Mouse (Mus musculus) kidney, postnatal 0 days (tissue): Measurements from ENCODE around the gene Vpreb2. TPM values are rescaled to one million over a fixed set of nuclear protein-coding genes. Genes with fewer than 3 reads are reported as not detected.
"Not testable (repeated sequence)": the region's sequence is repeated elsewhere in the genome, so short reads cannot be mapped to it uniquely, and the experiment has no call there.

Experiments used
- ATAC-seq: fragments of 200-750 bp; cut with Nextera tagmentation; replicated peaks from 2 replicates; pipeline ENCODE4 v1.8.0; 2017; ENCODE audit warnings: low read depth, moderate number of reproducible peaks, moderate TSS enrichment, moderate library complexity; ENCODE audit not compliant: low FRiP score
- DNase-seq: peaks from one replicate; pipeline ENCODE4 v3.0.0-alpha.2; 2016; ENCODE audit warnings: low spot score
- H3K27ac ChIP-seq: fragments of 300-500 bp; sonication (generic); 2 replicates; pipeline ENCODE4 v1.5.1; 2014; ENCODE audit warnings: mild to moderate bottlenecking
- H3K27me3 ChIP-seq: fragments of 300-500 bp; sonication (generic); 2 replicates; pipeline ENCODE4 v1.6.1; 2014; ENCODE audit warnings: low read length, mixed read lengths; ENCODE audit not compliant: insufficient read depth
- H3K36me3 ChIP-seq: fragments of 300-500 bp; sonication (generic); 2 replicates; pipeline ENCODE4 v1.6.1; 2014; ENCODE audit warnings: low read length, mixed read lengths; ENCODE audit not compliant: insufficient read depth
- H3K4me1 ChIP-seq: fragments of 300-500 bp; sonication (generic); replicated peaks from 2 replicates; pipeline ENCODE4 v1.6.1; 2014; ENCODE audit warnings: antibody characterized with exemption, low read length, mixed read lengths; ENCODE audit not compliant: insufficient read depth
- H3K4me2 ChIP-seq: fragments of 300-500 bp; sonication (generic); 2 replicates; pipeline ENCODE4 v1.6.1; 2014; ENCODE audit warnings: mild to moderate bottlenecking, low read length, moderate library complexity, mixed read lengths
- H3K4me3 ChIP-seq: fragments of 300-500 bp; sonication (generic); replicated peaks from 2 replicates; pipeline ENCODE4 v1.5.1; 2014; ENCODE audit warnings: low read depth, low read length
- H3K9ac ChIP-seq: fragments of 300-500 bp; sonication (generic); 2 replicates; pipeline ENCODE4 v1.6.1; 2014; ENCODE audit warnings: low read depth, low read length
- H3K9me3 ChIP-seq: fragments of 300-500 bp; sonication (generic); replicated peaks from 2 replicates; pipeline ENCODE4 v1.6.1; 2016; ENCODE audit warnings: low read length, inconsistent platforms, mixed read lengths
- CTCF ChIP-seq: IDR thresholded peaks from 2 replicates; pipeline ENCODE4 v1.5.1; 2016; ENCODE audit warnings: antibody characterized with exemption, low read depth, mild to moderate bottlenecking, moderate library complexity
- WGBS: fragments of 180-500 bp; shearing (Covaris S2); extraction: QIAGEN DNeasy Blood & Tissue Kit; methylation state at CpG from one replicate; pipeline ENCODE4 v1.1.7; 2014; 5-methylcytosine and 5-hydroxymethylcytosine counted together
- polyA plus RNA-seq: library from polyadenylated mRNA; unstranded; fragments of >200 nt; fragmentation: Nextera tagmentation; extraction: Ambion mirVana; gene quantifications from 2 replicates; pipeline ENCODE4 v1.2.1, GENCODE M21; 2015

Gene Vpreb2
- polyA plus RNA-seq, 1 experiment from 2014 or later: not detected

DNA sequence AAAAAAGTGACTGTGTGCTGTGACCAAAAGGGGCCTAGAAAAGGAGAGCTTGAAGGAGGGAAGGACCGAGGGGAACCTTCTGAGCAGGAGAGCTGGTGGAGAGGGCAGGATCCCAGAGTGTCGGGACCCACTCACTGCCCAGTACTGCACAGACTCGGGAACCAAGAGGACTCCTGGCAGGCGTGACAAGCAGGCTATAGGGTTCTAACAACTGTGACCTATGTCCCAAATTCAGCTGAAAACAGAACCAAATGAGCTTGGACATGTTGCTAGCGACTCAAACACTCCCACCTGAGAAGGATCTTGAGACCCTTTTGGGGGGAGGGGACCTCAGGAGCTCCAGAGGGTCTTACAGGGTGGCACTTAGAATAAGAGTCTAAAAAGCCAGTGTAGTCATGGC is 4.8 kb downstream of the Vpreb2 start:
- WGBS: 64% methylated on average over 5 of the region's 5 CpGs

GRCm38 (mm10) chr16:17986456-17987132 is 6.4 kb downstream of the Vpreb2 start:
- Histone ChIP-seq H3K4me1 (no peaks in the 10 kb centered on the region), H3K36me3 (no peaks in the 10 kb centered on the region), H3K4me3 (no peak overlapping the region), H3K9me3 (0 out of 2 replicates have a peak, but pooled peaks cover 8% of the 10 kb centered on the region), H3K27me3 (no peaks in the 10 kb centered on the region), H3K27ac (no peak overlapping the region), H3K9ac (no peak overlapping the region), H3K4me2 (no peak overlapping the region)
- ATAC-seq: no peak
- peak; percentile 81 for TF ChIP-seq CTCF
- DNase-seq: peak; percentile 75
- WGBS: 54% methylated on average over 10 of the region's 10 CpGs

More for the DNA sequence above, 4.8 kb downstream of the Vpreb2 start:
- Histone ChIP-seq H3K9ac (no peak overlapping the region), H3K9me3 (0 out of 2 replicates have a peak, but pooled peaks cover 2% of the 10 kb centered on the region), H3K36me3 (no peaks in the 10 kb centered on the region), H3K4me1 (no peaks in the 10 kb centered on the region), H3K4me2 (no peak overlapping the region), H3K27me3 (no peaks in the 10 kb centered on the region), H3K4me3 (no peak overlapping the region), H3K27ac (no peak overlapping the region)
- ATAC-seq: no peak
- no peak for TF ChIP-seq CTCF
- no peak for DNase-seq

GRCm38 (mm10) chr16:17987703-17988102 is 7.5 kb downstream of the Vpreb2 start:
- Histone ChIP-seq H3K9me3 (0 out of 2 replicates have a peak, but pooled peaks cover 8% of the 10 kb centered on the region), H3K27ac (no peak overlapping the region), H3K4me1 (no peaks in the 10 kb centered on the region), H3K4me2 (no peak overlapping the region), H3K4me3 (no peak overlapping the region), H3K9ac (no peak overlapping the region), H3K27me3 (no peaks in the 10 kb centered on the region), H3K36me3 (no peaks in the 10 kb centered on the region)
- no peak for TF ChIP-seq CTCF
- 78% methylated on average over 1 of the region's 1 CpGs for WGBS
- DNase-seq: no peak
- no peak; the same call in 1 of the 2 replicates for ATAC-seq

DNA sequence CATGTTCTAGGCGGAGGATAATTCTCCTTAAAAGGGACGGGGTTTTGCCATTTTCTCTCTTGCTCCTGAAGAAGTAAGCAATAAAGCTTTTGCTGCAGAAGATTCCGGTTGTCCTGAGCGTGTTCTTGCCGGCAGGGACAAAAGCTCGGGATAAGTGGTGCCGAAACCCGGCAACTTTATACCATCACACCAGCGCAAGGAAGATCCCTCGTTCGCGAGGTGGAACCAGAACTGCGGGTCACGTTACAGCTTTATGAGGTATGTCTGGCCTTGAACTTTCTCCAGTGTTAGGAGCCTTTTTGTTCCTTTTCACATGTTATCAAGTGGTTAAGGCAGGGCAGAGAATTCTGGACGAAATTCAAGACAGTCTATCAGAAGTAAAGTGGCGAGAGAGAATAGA is 12.1 kb downstream of the Vpreb2 start:
- H3K4me3 ChIP-seq, DNase-seq: not testable (repeated sequence)
- WGBS: 94% methylated on average over 16 of the region's 16 CpGs

GRCm38 (mm10) chr16:17999668-18000067 is 19.4 kb downstream of the Vpreb2 start:
- Histone ChIP-seq H3K27ac (no peak overlapping the region), H3K9me3 (no peaks in the 10 kb centered on the region), H3K4me2 (no peak overlapping the region), H3K36me3 (no peaks in the 10 kb centered on the region), H3K4me3 (no peak overlapping the region), H3K9ac (no peak overlapping the region), H3K27me3 (no peaks in the 10 kb centered on the region), H3K4me1 (no peaks in the 10 kb centered on the region)
- ATAC-seq (no peak), DNase-seq (no peak)
- WGBS: 94% methylated on average over 5 of the region's 5 CpGs
- TF ChIP-seq CTCF: no peak

More for the DNA sequence above, 12.1 kb downstream of the Vpreb2 start:
- H3K9ac ChIP-seq, H3K4me2 ChIP-seq, H3K27me3 ChIP-seq, ATAC-seq, H3K36me3 ChIP-seq, H3K4me1 ChIP-seq, H3K27ac ChIP-seq, H3K9me3 ChIP-seq: not testable (repeated sequence)

GRCm38 (mm10) chr16:18004589-18004988 is 24.4 kb downstream of the Vpreb2 start:
- DNase-seq (no peak), ATAC-seq (no peak)
- H3K4me2 ChIP-seq: no peak overlapping the region
- H3K9ac ChIP-seq: no peak overlapping the region
- H3K27me3 ChIP-seq: no peaks in the 10 kb centered on the region
- H3K9me3 ChIP-seq: no peaks in the 10 kb centered on the region
- TF ChIP-seq CTCF: no peak
- H3K36me3 ChIP-seq: no peaks in the 10 kb centered on the region
- no peaks in the 10 kb centered on the region for H3K4me1 ChIP-seq
- no peak overlapping the region for H3K27ac ChIP-seq
- H3K4me3 ChIP-seq: no peak overlapping the region
- WGBS: 70% methylated on average over 5 of the region's 5 CpGs

- Histone ChIP-seq H3K9me3 (no peaks in the 10 kb centered on the region), H3K4me2 (no peak overlapping the region), H3K9ac (no peak overlapping the region), H3K36me3 (no peaks in the 10 kb centered on the region), H3K27me3 (no peaks in the 10 kb centered on the region), H3K4me3 (no peak overlapping the region), H3K27ac (no peak overlapping the region), H3K4me1 (no peaks in the 10 kb centered on the region)
- TF ChIP-seq CTCF: no peak
- 36% methylated on average over 4 of the region's 4 CpGs for WGBS
- DNase-seq: no peak
- no peak for ATAC-seq
Measured at GRCm38 (mm10) chr16:18007083-18007482, 26.9 kb downstream of the Vpreb2 start.
